ENCODE assay signal across 8 mouse cellular contexts in genomic region chr8:57599813-57600555, GRCm38 (mm10). TPM values are rescaled to one million over a fixed set of nuclear protein-coding genes. Genes with fewer than 3 reads are reported as not detected.
DNase-seq lines count a peak whose midpoint lies in the region; ATAC-seq lines count a peak whose summit lies in the region.

No protein-coding gene starts in this region.

- H3K27me3 ChIP-seq in heart, embryonic 13.5 days (replicated peaks): peaks cover 12% of the 10 kb centered on the region; the same call in 1 of the 2 replicates
- H3K27me3 ChIP-seq in hindbrain, embryonic 12.5 days: no peaks in the 10 kb centered on the region
- no peaks in the 10 kb centered on the region for H3K27me3 ChIP-seq in midbrain, embryonic 12.5 days

- no peaks in the 10 kb centered on the region for H3K36me3 ChIP-seq in heart, embryonic 13.5 days
- no peaks in the 10 kb centered on the region for H3K36me3 ChIP-seq in hindbrain, embryonic 12.5 days
- H3K36me3 ChIP-seq in midbrain, embryonic 12.5 days: no peaks in the 10 kb centered on the region

- H3K9ac ChIP-seq in heart, embryonic 13.5 days: peak overlapping the region; percentile 44; the same call in 1 of the 2 replicates
- no peak overlapping the region for H3K9ac ChIP-seq in hindbrain, embryonic 12.5 days
- no peak overlapping the region for H3K9ac ChIP-seq in midbrain, embryonic 12.5 days (replicated peaks)

- WGBS in heart, embryonic 13.5 days: 24% methylated on average over 22 of the region's 22 CpGs
- WGBS in hindbrain, embryonic 12.5 days: 27% methylated on average over 22 of the region's 22 CpGs
- WGBS in midbrain, embryonic 12.5 days: 20% methylated on average over 22 of the region's 22 CpGs

- ATAC-seq in heart, embryonic 13.5 days (ENCODE audit: extremely low read depth, insufficient number of reproducible peaks, low FRiP score, low TSS enrichment): no peak
- ATAC-seq in hindbrain, embryonic 12.5 days (ENCODE audit: low FRiP score): no peak
- ATAC-seq in midbrain, embryonic 12.5 days (ENCODE audit: low FRiP score, low read depth): no peak; the same call in 1 of the 2 replicates

- H3K27ac ChIP-seq in heart, embryonic 13.5 days (replicated peaks): no peak overlapping the region
- H3K27ac ChIP-seq in hindbrain, embryonic 12.5 days: no peak overlapping the region
- no peak overlapping the region for H3K27ac ChIP-seq in midbrain, embryonic 12.5 days (replicated peaks)

- H3K4me3 ChIP-seq in heart, embryonic 13.5 days: peak overlapping the region; percentile 36
- peak overlapping the region; percentile 1; the same call in 1 of the 2 replicates for H3K4me3 ChIP-seq in hindbrain, embryonic 12.5 days
- H3K4me3 ChIP-seq in midbrain, embryonic 12.5 days: no peak overlapping the region

- peaks cover 20% of the 10 kb centered on the region for H3K4me1 ChIP-seq in heart, embryonic 13.5 days
- H3K4me1 ChIP-seq in hindbrain, embryonic 12.5 days: peaks cover 11% of the 10 kb centered on the region; the same call in 1 of the 2 replicates
- H3K4me1 ChIP-seq in midbrain, embryonic 12.5 days: peaks cover 13% of the 10 kb centered on the region

- H3K9me3 ChIP-seq in heart, embryonic 13.5 days: no peaks in the 10 kb centered on the region
- no peaks in the 10 kb centered on the region for H3K9me3 ChIP-seq in hindbrain, embryonic 12.5 days (replicated peaks)
- H3K9me3 ChIP-seq in midbrain, embryonic 12.5 days: no peaks in the 10 kb centered on the region

- no peak for DNase-seq in heart, adult 18-20 months
- DNase-seq in brain, adult 2 months (ENCODE audit: low read depth, low spot score): peak; percentile 39
- DNase-seq in frontal cortex, postnatal 14 days (ENCODE audit: low spot score in 2 of 2): no peak
- no peak for DNase-seq in adrenal gland, adult 2 months
- no peak for DNase-seq in cerebellum, adult 9-11 months

- H3K4me2 ChIP-seq in heart, embryonic 13.5 days: peak overlapping the region; percentile 66
- H3K4me2 ChIP-seq in hindbrain, embryonic 12.5 days (replicated peaks): peak overlapping the region; percentile 45
- peak overlapping the region; percentile 28 for H3K4me2 ChIP-seq in midbrain, embryonic 12.5 days (replicated peaks)

RNA-seq across cellular contexts. Expression of gene Galnt7, which starts 52.8 kb away (rescaled TPM):
- 5.7 and 5.9 TPM in 2 replicates for polyA plus RNA-seq in heart, embryonic 13.5 days (2015; fragmentation: Nextera tagmentation; extraction: Ambion mirVana)
- total RNA-seq in heart, adult 18-20 months (2021): 1 to 10 TPM; 4.9 to 5.6 TPM
- polyA plus RNA-seq in hindbrain, embryonic 12.5 days (2016; fragmentation: Nextera tagmentation; extraction: Ambion mirVana): 17.0 and 17.8 TPM in 2 replicates
- 14.5 and 15.0 TPM in 2 replicates for polyA plus RNA-seq in midbrain, embryonic 12.5 days (2016; fragmentation: Nextera tagmentation; extraction: Ambion mirVana)
- 10 to 100 TPM; 11.0 to 12.6 TPM for total RNA-seq in adrenal gland, adult 2 months (2021)
- 0.84 and 0.95 TPM in 2 replicates for polyA plus RNA-seq in adrenal gland, adult 2 months (2012; rRNA removed)
